Mouse (Mus musculus): Measurements from ENCODE around the gene Klra4. TPM values are rescaled to one million over a fixed set of nuclear protein-coding genes. Genes with fewer than 3 reads are reported as not detected.
"Not testable (repeated sequence)": the region's sequence is repeated elsewhere in the genome, so short reads cannot be mapped to it uniquely, and the experiment has no call there.

The Klra4 gene
- not detected in 2 replicates for polyA plus RNA-seq (2014; fragmentation: Nextera tagmentation; extraction: Ambion mirVana)

DNA sequence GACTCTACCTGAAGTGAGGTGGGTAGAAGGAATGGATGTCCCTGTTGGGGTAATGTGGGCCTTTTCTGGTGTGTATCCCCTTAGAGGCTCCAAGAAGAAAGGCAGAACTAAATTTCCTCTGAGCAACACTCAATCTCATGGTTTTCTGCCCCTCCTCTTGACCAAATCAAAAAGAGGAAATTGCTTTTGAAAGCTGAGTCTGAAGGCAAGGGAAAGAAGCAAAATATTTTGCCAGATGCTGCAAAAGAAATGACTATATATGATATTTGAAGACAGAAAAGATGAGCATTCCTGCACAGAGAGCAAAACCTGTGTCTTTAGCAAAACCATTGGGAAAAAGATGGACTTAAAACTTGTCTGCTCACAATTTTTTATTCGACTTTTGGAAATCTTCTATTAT, at the start of gene Klra4:
Gene Klra4, minus strand, starts transcription at position 101 of the 400 bp plus-strand sequence.
- not testable (repeated sequence) for H3K36me3 ChIP-seq (ENCODE audit: control insufficient read depth, insufficient read depth, low read length); H3K27ac ChIP-seq (replicated peaks in 1 of 2; ENCODE audit: control insufficient read depth in 1 of 2, insufficient read depth in 1 of 2, low read depth in 2 of 2, low read length in 2 of 2); H3K27me3 ChIP-seq (ENCODE audit: control insufficient read depth, insufficient read depth, low read length); H3K4me3 ChIP-seq (ENCODE audit: control insufficient read depth in 1 of 2, insufficient read depth in 1 of 2, low read depth in 1 of 2, low read length in 2 of 2); H3K4me2 ChIP-seq (ENCODE audit: low read length); H3K4me1 ChIP-seq (ENCODE audit: control insufficient read depth in 2 of 2, insufficient read depth in 2 of 2, low read length in 2 of 2); H3K9me3 ChIP-seq (ENCODE audit: control insufficient read depth, low read length); ATAC-seq (ENCODE audit: insufficient number of reproducible peaks, insufficient read depth, low FRiP score, low read depth); H3K9ac ChIP-seq (ENCODE audit: low read length)
- 44% methylated on average over 1 of the region's 1 CpGs for WGBS

DNA sequence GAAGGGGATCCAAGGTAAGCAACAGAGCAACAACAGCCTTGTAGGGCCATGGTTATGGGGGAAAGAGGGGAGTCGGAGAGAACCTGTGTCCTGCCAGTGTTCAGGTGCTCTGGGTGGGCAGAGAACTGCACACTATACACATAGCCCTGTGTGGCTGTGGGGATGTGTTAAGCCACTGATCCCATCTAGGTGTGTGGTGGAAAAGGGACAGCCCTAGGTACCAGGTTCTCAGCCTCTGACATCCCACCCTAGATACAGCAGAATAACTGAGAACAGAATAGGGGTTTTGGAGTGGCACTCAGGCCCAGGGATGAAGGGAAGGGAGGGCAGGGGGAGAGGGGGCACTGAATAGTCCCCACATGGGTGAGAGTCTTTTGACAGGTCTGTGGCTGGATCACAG, 43.4 kb upstream of the Klra4 start:
- H3K4me2 ChIP-seq (ENCODE audit: low read length): no peak overlapping the region
- no peaks in the 10 kb centered on the region for H3K27me3 ChIP-seq (ENCODE audit: control insufficient read depth, insufficient read depth, low read length)
- no peaks in the 10 kb centered on the region for H3K36me3 ChIP-seq (ENCODE audit: control insufficient read depth, insufficient read depth, low read length)
- H3K4me3 ChIP-seq (ENCODE audit: control insufficient read depth in 1 of 2, insufficient read depth in 1 of 2, low read depth in 1 of 2, low read length in 2 of 2): no peak overlapping the region
- H3K9ac ChIP-seq (ENCODE audit: low read length): no peak overlapping the region
- WGBS: 71% methylated on average over 1 of the region's 1 CpGs
- H3K27ac ChIP-seq (replicated peaks in 1 of 2; ENCODE audit: control insufficient read depth in 1 of 2, insufficient read depth in 1 of 2, low read depth in 2 of 2, low read length in 2 of 2): no peak overlapping the region
- no peaks in the 10 kb centered on the region for H3K4me1 ChIP-seq (ENCODE audit: control insufficient read depth in 2 of 2, insufficient read depth in 2 of 2, low read length in 2 of 2)
- H3K9me3 ChIP-seq (ENCODE audit: control insufficient read depth, low read length): 0 out of 2 replicates have a peak, but pooled peaks cover 6% of the 10 kb centered on the region
- ATAC-seq (ENCODE audit: insufficient number of reproducible peaks, insufficient read depth, low FRiP score, low read depth): no peak

DNA sequence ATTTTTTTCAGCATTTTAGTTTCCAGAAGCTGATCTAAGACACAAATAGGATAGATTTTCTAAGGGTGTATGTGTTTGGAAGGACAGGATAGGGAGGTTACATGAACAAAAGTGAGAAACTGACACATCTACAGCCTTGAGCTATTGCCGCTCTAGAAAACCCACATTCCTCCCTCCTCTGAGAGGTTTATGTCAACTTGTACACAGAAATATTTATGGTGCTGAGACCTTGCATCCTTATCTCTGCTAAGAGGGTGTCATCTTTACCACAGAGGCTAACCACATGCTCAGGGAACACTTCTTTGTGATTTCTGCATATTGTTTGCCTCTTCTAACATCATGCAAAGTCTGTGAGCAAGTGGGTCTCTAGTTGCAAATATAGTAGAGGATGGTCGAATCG, 35.7 kb upstream of the Klra4 start:
- 73% methylated on average over 3 of the region's 3 CpGs for WGBS
- H3K36me3 ChIP-seq (ENCODE audit: control insufficient read depth, insufficient read depth, low read length); H3K4me3 ChIP-seq (ENCODE audit: control insufficient read depth in 1 of 2, insufficient read depth in 1 of 2, low read depth in 1 of 2, low read length in 2 of 2); ATAC-seq (ENCODE audit: insufficient number of reproducible peaks, insufficient read depth, low FRiP score, low read depth); H3K4me2 ChIP-seq (ENCODE audit: low read length); H3K4me1 ChIP-seq (ENCODE audit: control insufficient read depth in 2 of 2, insufficient read depth in 2 of 2, low read length in 2 of 2); H3K9me3 ChIP-seq (ENCODE audit: control insufficient read depth, low read length); H3K9ac ChIP-seq (ENCODE audit: low read length); H3K27me3 ChIP-seq (ENCODE audit: control insufficient read depth, insufficient read depth, low read length); H3K27ac ChIP-seq (replicated peaks in 1 of 2; ENCODE audit: control insufficient read depth in 1 of 2, insufficient read depth in 1 of 2, low read depth in 2 of 2, low read length in 2 of 2): not testable (repeated sequence)

DNA sequence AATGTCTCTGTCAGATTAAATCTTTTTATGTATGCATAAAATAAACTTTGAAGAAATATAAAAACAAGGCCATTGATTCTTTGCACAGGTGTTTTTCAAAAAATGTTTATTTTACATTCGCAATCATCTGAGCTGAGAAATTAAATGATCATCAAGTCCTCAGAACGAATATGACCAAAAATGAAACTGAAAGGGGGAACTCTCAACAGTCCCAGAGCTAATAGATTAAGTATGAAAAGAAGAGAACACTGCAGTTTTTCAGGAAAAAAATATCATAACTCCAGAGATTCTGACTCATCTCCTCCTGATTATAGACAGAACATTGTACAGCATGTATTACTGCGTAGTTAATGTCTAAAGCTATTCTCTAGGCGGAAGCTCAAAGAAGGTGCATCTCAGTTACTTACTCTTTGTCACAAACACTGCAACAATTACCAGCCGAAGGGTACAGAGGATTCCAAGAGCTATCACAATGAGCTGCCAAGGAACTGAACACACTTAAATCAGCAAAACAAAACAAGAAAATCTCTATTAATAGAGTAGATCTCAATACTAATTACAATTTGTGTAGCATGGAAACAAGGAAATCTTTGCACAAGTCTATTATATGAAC, 25.4 kb upstream of the Klra4 start:
- Histone ChIP-seq H3K4me2 (ENCODE audit: low read length) (no peak overlapping the region), H3K27ac (replicated peaks in 1 of 2; ENCODE audit: control insufficient read depth in 1 of 2, insufficient read depth in 1 of 2, low read depth in 2 of 2, low read length in 2 of 2) (no peak overlapping the region), H3K4me3 (ENCODE audit: control insufficient read depth in 1 of 2, insufficient read depth in 1 of 2, low read depth in 1 of 2, low read length in 2 of 2) (no peak overlapping the region), H3K36me3 (ENCODE audit: control insufficient read depth, insufficient read depth, low read length) (no peaks in the 10 kb centered on the region), H3K27me3 (ENCODE audit: control insufficient read depth, insufficient read depth, low read length) (no peaks in the 10 kb centered on the region), H3K9me3 (ENCODE audit: control insufficient read depth, low read length) (no peaks in the 10 kb centered on the region), H3K4me1 (ENCODE audit: control insufficient read depth in 2 of 2, insufficient read depth in 2 of 2, low read length in 2 of 2) (no peaks in the 10 kb centered on the region), H3K9ac (ENCODE audit: low read length) (no peak overlapping the region)
- 65% methylated on average over 5 of the region's 5 CpGs for WGBS
- no peak for ATAC-seq (ENCODE audit: insufficient number of reproducible peaks, insufficient read depth, low FRiP score, low read depth)

DNA sequence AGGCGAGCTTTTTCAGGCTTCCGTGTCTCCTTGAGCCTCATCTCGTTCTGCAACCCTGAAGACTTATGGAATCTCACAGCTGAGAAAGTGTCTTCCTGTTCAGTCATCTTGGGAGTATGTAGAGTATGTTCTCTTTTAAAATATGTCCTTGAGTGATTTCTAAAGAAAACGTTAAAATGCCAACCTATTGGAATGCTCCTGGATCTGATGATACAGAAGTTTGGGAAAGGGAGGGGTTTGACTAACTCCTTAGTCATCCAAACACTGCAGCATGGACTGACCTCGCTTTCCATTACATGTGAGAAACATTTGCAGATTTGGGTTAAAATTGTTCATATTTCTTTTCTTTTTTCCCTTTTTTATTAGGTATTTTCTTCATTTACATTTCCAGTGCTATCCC, 1.9 kb downstream of the Klra4 start:
- Histone ChIP-seq H3K9me3 (ENCODE audit: control insufficient read depth, low read length) (0 out of 2 replicates have a peak, but pooled peaks cover 3% of the 10 kb centered on the region), H3K4me2 (ENCODE audit: low read length) (no peak overlapping the region), H3K27me3 (ENCODE audit: control insufficient read depth, insufficient read depth, low read length) (no peaks in the 10 kb centered on the region), H3K9ac (ENCODE audit: low read length) (no peak overlapping the region), H3K27ac (replicated peaks in 1 of 2; ENCODE audit: control insufficient read depth in 1 of 2, insufficient read depth in 1 of 2, low read depth in 2 of 2, low read length in 2 of 2) (no peak overlapping the region), H3K36me3 (ENCODE audit: control insufficient read depth, insufficient read depth, low read length) (no peaks in the 10 kb centered on the region), H3K4me3 (ENCODE audit: control insufficient read depth in 1 of 2, insufficient read depth in 1 of 2, low read depth in 1 of 2, low read length in 2 of 2) (no peak overlapping the region), H3K4me1 (ENCODE audit: control insufficient read depth in 2 of 2, insufficient read depth in 2 of 2, low read length in 2 of 2) (no peaks in the 10 kb centered on the region)
- no peak for ATAC-seq (ENCODE audit: insufficient number of reproducible peaks, insufficient read depth, low FRiP score, low read depth)
- WGBS: 58% methylated on average over 5 of the region's 5 CpGs

DNA sequence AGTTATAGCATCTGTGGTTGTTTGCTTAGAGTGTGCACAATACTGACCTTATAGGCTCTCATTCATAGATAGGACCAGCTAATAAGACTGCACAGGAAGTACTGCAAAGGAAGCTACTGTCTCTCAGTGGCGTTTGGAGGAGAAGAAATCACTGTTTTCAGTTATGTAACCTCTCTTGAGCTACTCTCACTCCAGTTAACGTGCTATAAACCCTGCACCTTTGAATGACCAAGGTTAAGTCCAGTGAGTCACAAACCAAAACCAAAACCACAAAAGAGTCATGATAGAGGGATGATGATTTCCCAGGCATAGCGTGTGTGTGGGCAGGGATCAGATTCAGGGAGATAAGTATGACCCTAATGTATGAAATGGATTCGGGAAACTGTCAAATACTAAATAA, 31.9 kb downstream of the Klra4 start:
- not testable (repeated sequence) for H3K36me3 ChIP-seq (ENCODE audit: control insufficient read depth, insufficient read depth, low read length); H3K9ac ChIP-seq (ENCODE audit: low read length); H3K4me1 ChIP-seq (ENCODE audit: control insufficient read depth in 2 of 2, insufficient read depth in 2 of 2, low read length in 2 of 2); ATAC-seq (ENCODE audit: insufficient number of reproducible peaks, insufficient read depth, low FRiP score, low read depth); H3K27ac ChIP-seq (replicated peaks in 1 of 2; ENCODE audit: control insufficient read depth in 1 of 2, insufficient read depth in 1 of 2, low read depth in 2 of 2, low read length in 2 of 2); H3K4me2 ChIP-seq (ENCODE audit: low read length); H3K4me3 ChIP-seq (ENCODE audit: control insufficient read depth in 1 of 2, insufficient read depth in 1 of 2, low read depth in 1 of 2, low read length in 2 of 2); H3K9me3 ChIP-seq (ENCODE audit: control insufficient read depth, low read length); H3K27me3 ChIP-seq (ENCODE audit: control insufficient read depth, insufficient read depth, low read length)
- WGBS: 41% methylated on average over 4 of the region's 4 CpGs

DNA sequence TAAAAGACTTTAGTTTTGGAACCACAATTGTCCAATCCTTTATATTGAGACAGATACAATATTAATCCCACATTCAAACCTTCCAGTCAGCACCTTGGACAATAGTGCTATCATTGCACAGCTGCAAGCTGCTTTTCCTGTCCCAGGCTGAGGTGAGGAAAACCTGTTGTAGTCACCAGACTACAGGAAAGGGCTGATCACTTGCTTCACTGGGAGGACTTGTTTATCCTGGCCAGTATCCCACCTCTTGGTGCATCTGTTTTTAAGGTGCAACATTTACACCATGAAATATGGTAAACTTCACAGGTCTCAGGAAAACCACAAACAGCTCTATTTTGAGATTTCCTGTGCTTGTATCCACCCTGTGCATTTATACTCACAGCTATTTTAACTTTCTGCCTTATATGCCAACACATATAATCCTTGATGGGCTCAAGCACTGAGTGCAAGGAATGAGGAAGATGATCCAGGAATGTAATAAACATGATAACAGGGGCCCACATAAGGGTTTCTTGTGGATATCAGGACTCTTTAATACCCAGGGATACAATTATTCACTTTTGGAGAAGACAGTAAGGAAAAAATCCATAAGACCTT, 35.5 kb downstream of the Klra4 start:
- not testable (repeated sequence) for H3K9ac ChIP-seq (ENCODE audit: low read length); H3K27ac ChIP-seq (replicated peaks in 1 of 2; ENCODE audit: control insufficient read depth in 1 of 2, insufficient read depth in 1 of 2, low read depth in 2 of 2, low read length in 2 of 2); H3K4me1 ChIP-seq (ENCODE audit: control insufficient read depth in 2 of 2, insufficient read depth in 2 of 2, low read length in 2 of 2); H3K4me2 ChIP-seq (ENCODE audit: low read length); ATAC-seq (ENCODE audit: insufficient number of reproducible peaks, insufficient read depth, low FRiP score, low read depth); H3K27me3 ChIP-seq (ENCODE audit: control insufficient read depth, insufficient read depth, low read length); H3K36me3 ChIP-seq (ENCODE audit: control insufficient read depth, insufficient read depth, low read length); H3K4me3 ChIP-seq (ENCODE audit: control insufficient read depth in 1 of 2, insufficient read depth in 1 of 2, low read depth in 1 of 2, low read length in 2 of 2); H3K9me3 ChIP-seq (ENCODE audit: control insufficient read depth, low read length)

DNA sequence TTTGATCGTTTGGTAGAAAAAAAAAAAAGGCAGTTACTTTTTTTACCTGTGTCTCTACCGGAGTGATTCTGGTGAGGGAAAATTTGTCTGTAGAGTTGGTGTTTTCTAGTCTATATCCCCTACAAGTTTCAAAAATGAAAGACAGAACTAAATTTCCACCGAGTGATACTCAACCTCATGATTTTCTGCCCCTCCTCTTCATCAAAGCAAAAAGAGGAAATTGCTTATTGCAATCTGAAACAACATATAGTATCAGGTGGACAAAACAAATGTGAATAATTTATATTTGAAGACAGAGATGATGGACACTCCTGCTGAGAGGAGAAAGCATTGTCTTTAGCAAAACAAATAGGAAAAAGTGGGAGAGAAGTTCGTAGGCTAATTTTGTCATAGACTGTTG, 40.2 kb downstream of the Klra4 start, which contains the start of gene Klra6:
Gene Klra6, minus strand, starts transcription at position 101 of the 400 bp plus-strand sequence.
- no peak within 1 kb of the TSS for H3K4me3 ChIP-seq (ENCODE audit: control insufficient read depth in 1 of 2, insufficient read depth in 1 of 2, low read depth in 1 of 2, low read length in 2 of 2)
- no peak for ATAC-seq (ENCODE audit: insufficient number of reproducible peaks, insufficient read depth, low FRiP score, low read depth)
- H3K9ac ChIP-seq (ENCODE audit: low read length): no peak within 1 kb of the TSS
- H3K27ac ChIP-seq (replicated peaks in 1 of 2; ENCODE audit: control insufficient read depth in 1 of 2, insufficient read depth in 1 of 2, low read depth in 2 of 2, low read length in 2 of 2): no peak within 1 kb of the TSS
- H3K4me2 ChIP-seq (ENCODE audit: low read length): no peak within 1 kb of the TSS
- H3K4me1 ChIP-seq (ENCODE audit: control insufficient read depth in 2 of 2, insufficient read depth in 2 of 2, low read length in 2 of 2): no peaks in the 10 kb centered on the region
- 64% methylated on average over 4 of the region's 4 CpGs for WGBS
- H3K9me3 ChIP-seq (ENCODE audit: control insufficient read depth, low read length): peaks cover 3% of the 10 kb centered on the region; the same call in 1 of the 2 replicates
- H3K27me3 ChIP-seq (ENCODE audit: control insufficient read depth, insufficient read depth, low read length): no peaks in the 10 kb centered on the region
- H3K36me3 ChIP-seq (ENCODE audit: control insufficient read depth, insufficient read depth, low read length): no peaks in the 10 kb centered on the region

Measured in heart, embryonic 14.5 days (tissue).